Mouse (Mus musculus) hindbrain, embryonic 10.5 days (tissue): ENCODE measurements around the gene Insm2. TPM values are rescaled to one million over a fixed set of nuclear protein-coding genes. Genes with fewer than 3 reads are reported as not detected.
"Not testable (repeated sequence)": the region's sequence is repeated elsewhere in the genome, so short reads cannot be mapped to it uniquely, and the experiment has no call there.

Source experiments
- DNase-seq: peaks from one replicate; pipeline ENCODE4 v3.0.0-alpha.2; 2017; ENCODE audit warnings: low spot score
- H3K27ac ChIP-seq: fragments of 300-500 bp; sonication (generic); 2 replicates; pipeline ENCODE4 v1.5.1; 2016; ENCODE audit warnings: mild to moderate bottlenecking, moderate library complexity
- H3K27me3 ChIP-seq: fragments of 300-500 bp; sonication (generic); 2 replicates; pipeline ENCODE4 v1.6.1; 2016; ENCODE audit warnings: mild to moderate bottlenecking; ENCODE audit not compliant: poor library complexity, insufficient read depth, severe bottlenecking
- H3K36me3 ChIP-seq: fragments of 300-500 bp; sonication (generic); 2 replicates; pipeline ENCODE4 v1.6.1; 2016; ENCODE audit warnings: mild to moderate bottlenecking, moderate library complexity
- H3K4me1 ChIP-seq: fragments of 300-500 bp; sonication (generic); replicated peaks from 2 replicates; pipeline ENCODE4 v1.6.1; 2016; ENCODE audit warnings: mild to moderate bottlenecking
- H3K4me3 ChIP-seq: fragments of 300-500 bp; sonication (generic); 2 replicates; pipeline ENCODE4 v1.5.1; 2016; ENCODE audit warnings: mild to moderate bottlenecking, moderate library complexity
- H3K9me3 ChIP-seq: fragments of 300-500 bp; sonication (generic); 2 replicates; pipeline ENCODE4 v1.6.1; 2016; ENCODE audit warnings: mild to moderate bottlenecking, moderate library complexity
- WGBS: fragments of 180-500 bp; shearing (Covaris S2); methylation state at CpG from one replicate; pipeline ENCODE4 v1.1.7; 2016; 5-methylcytosine and 5-hydroxymethylcytosine counted together
- polyA plus RNA-seq: library from polyadenylated mRNA; unstranded; fragments of >200 nt; fragmentation: Nextera tagmentation; extraction: Ambion mirVana; gene quantifications from 2 replicates; pipeline ENCODE4 v1.2.1, GENCODE M21; 2016

The Insm2 gene
- polyA plus RNA-seq, 1 experiment from 2014 or later: 0.99 TPM

GRCm38 (mm10) chr12:55570646-55571045, 28.6 kb upstream of the Insm2 start:
- Histone ChIP-seq H3K36me3 (no peaks in the 10 kb centered on the region), H3K4me3 (no peak overlapping the region), H3K9me3 (no peaks in the 10 kb centered on the region), H3K27ac (no peak overlapping the region), H3K4me1 (peaks cover 9% of the 10 kb centered on the region), H3K27me3 (no peaks in the 10 kb centered on the region; the same call in 1 of the 2 replicates)
- no peak for DNase-seq
- WGBS: 88% methylated on average over 9 of the region's 9 CpGs

GRCm38 (mm10) chr12:55571181-55571580, 28.0 kb upstream of the Insm2 start:
- no peaks in the 10 kb centered on the region for H3K36me3 ChIP-seq
- no peak overlapping the region for H3K27ac ChIP-seq
- peaks cover 9% of the 10 kb centered on the region for H3K4me1 ChIP-seq
- no peaks in the 10 kb centered on the region; the same call in 1 of the 2 replicates for H3K27me3 ChIP-seq
- no peak overlapping the region for H3K4me3 ChIP-seq
- WGBS: 75% methylated on average over 11 of the region's 11 CpGs
- DNase-seq: no peak
- H3K9me3 ChIP-seq: no peaks in the 10 kb centered on the region

GRCm38 (mm10) chr12:55571661-55572060, 27.6 kb upstream of the Insm2 start:
- WGBS: 93% methylated on average over 10 of the region's 10 CpGs
- Histone ChIP-seq H3K36me3 (no peaks in the 10 kb centered on the region), H3K4me3 (no peak overlapping the region), H3K9me3 (no peaks in the 10 kb centered on the region), H3K27me3 (no peaks in the 10 kb centered on the region; the same call in 1 of the 2 replicates), H3K4me1 (peaks cover 9% of the 10 kb centered on the region), H3K27ac (no peak overlapping the region)
- no peak for DNase-seq

- Histone ChIP-seq H3K4me1 (peaks cover 9% of the 10 kb centered on the region), H3K4me3 (no peak overlapping the region), H3K27ac (no peak overlapping the region), H3K36me3 (no peaks in the 10 kb centered on the region), H3K9me3 (no peaks in the 10 kb centered on the region), H3K27me3 (no peaks in the 10 kb centered on the region; the same call in 1 of the 2 replicates)
- DNase-seq: no peak
Measured at GRCm38 (mm10) chr12:55573089-55573488, 26.1 kb upstream of the Insm2 start.

- 4% methylated on average over 6 of the region's 6 CpGs for WGBS
- no peaks in the 10 kb centered on the region for H3K36me3 ChIP-seq
- peak; percentile 49 for DNase-seq
- H3K27me3 ChIP-seq: no peaks in the 10 kb centered on the region; the same call in 1 of the 2 replicates
- peak overlapping the region; percentile 6; the same call in 1 of the 2 replicates for H3K4me3 ChIP-seq
- H3K4me1 ChIP-seq: peaks cover 9% of the 10 kb centered on the region
- H3K9me3 ChIP-seq: no peaks in the 10 kb centered on the region
- no peak overlapping the region for H3K27ac ChIP-seq
Measured at GRCm38 (mm10) chr12:55573794-55574193, 25.4 kb upstream of the Insm2 start.

GRCm38 (mm10) chr12:55586936-55587335, 12.3 kb upstream of the Insm2 start:
- H3K9me3 ChIP-seq, DNase-seq, H3K27me3 ChIP-seq: not testable (repeated sequence)

GRCm38 (mm10) chr12:55598537-55598886, 715 bp upstream of the Insm2 start:
- Histone ChIP-seq H3K4me1 (peaks cover 26% of the 10 kb centered on the region), H3K27me3 (peaks cover 88% of the 10 kb centered on the region), H3K9me3 (no peaks in the 10 kb centered on the region), H3K36me3 (no peaks in the 10 kb centered on the region), H3K27ac (no peak overlapping the region), H3K4me3 (peak overlapping the region; percentile 63)
- DNase-seq: no peak
- 7% methylated on average over 7 of the region's 7 CpGs for WGBS

More at GRCm38 (mm10) chr12:55586936-55587335, 12.3 kb upstream of the Insm2 start:
- not testable (repeated sequence) for H3K4me3 ChIP-seq, H3K36me3 ChIP-seq, H3K27ac ChIP-seq, H3K4me1 ChIP-seq
- WGBS: 55% methylated on average over 9 of the region's 9 CpGs

- WGBS: under 1% methylated on average over 109 of the region's 109 CpGs
- DNase-seq: peak; percentile 81
- Histone ChIP-seq H3K36me3 (no peaks in the 10 kb centered on the region), H3K4me1 (peaks cover 26% of the 10 kb centered on the region), H3K9me3 (no peaks in the 10 kb centered on the region), H3K27ac (no peak overlapping the region), H3K4me3 (peak overlapping the region; percentile 63), H3K27me3 (peaks cover 86% of the 10 kb centered on the region)
Measured at GRCm38 (mm10) chr12:55599639-55600502, 644 bp downstream of the Insm2 start.

- Histone ChIP-seq H3K27me3 (peaks cover 81% of the 10 kb centered on the region), H3K36me3 (no peaks in the 10 kb centered on the region), H3K9me3 (no peaks in the 10 kb centered on the region), H3K4me1 (peaks cover 30% of the 10 kb centered on the region), H3K27ac (no peak overlapping the region), H3K4me3 (peak overlapping the region; percentile 63)
- DNase-seq: no peak
- 3% methylated on average over 42 of the region's 42 CpGs for WGBS
Measured at GRCm38 (mm10) chr12:55600503-55600994, 1.3 kb downstream of the Insm2 start.

- Histone ChIP-seq H3K4me1 (peaks cover 29% of the 10 kb centered on the region), H3K4me3 (no peak overlapping the region), H3K27ac (no peak overlapping the region), H3K9me3 (no peaks in the 10 kb centered on the region), H3K27me3 (peaks cover 42% of the 10 kb centered on the region), H3K36me3 (no peaks in the 10 kb centered on the region)
- WGBS: 85% methylated on average over 3 of the region's 3 CpGs
- DNase-seq: no peak
Measured at GRCm38 (mm10) chr12:55604411-55604810, 5.2 kb downstream of the Insm2 start.

GRCm38 (mm10) chr12:55607902-55608301, 8.7 kb downstream of the Insm2 start:
- H3K4me1 ChIP-seq: peaks cover 15% of the 10 kb centered on the region
- H3K4me3 ChIP-seq: no peak overlapping the region
- DNase-seq: no peak
- H3K36me3 ChIP-seq: no peaks in the 10 kb centered on the region
- 23% methylated on average over 4 of the region's 4 CpGs for WGBS
- no peak overlapping the region for H3K27ac ChIP-seq
- H3K27me3 ChIP-seq: peaks cover 7% of the 10 kb centered on the region
- H3K9me3 ChIP-seq: no peaks in the 10 kb centered on the region

- 82% methylated on average over 2 of the region's 2 CpGs for WGBS
- Histone ChIP-seq H3K4me1 (peaks cover 8% of the 10 kb centered on the region), H3K27ac (no peak overlapping the region)
Measured at GRCm38 (mm10) chr12:55610812-55611211, 11.6 kb downstream of the Insm2 start.

GRCm38 (mm10) chr12:55620321-55620720, 21.1 kb downstream of the Insm2 start:
- WGBS: 72% methylated on average over 2 of the region's 2 CpGs
- no peak overlapping the region for H3K27ac ChIP-seq
- H3K4me1 ChIP-seq: peaks cover 15% of the 10 kb centered on the region
- DNase-seq: no peak
- peaks cover 4% of the 10 kb centered on the region; the same call in 1 of the 2 replicates for H3K27me3 ChIP-seq
- H3K4me3 ChIP-seq: no peak overlapping the region
- no peaks in the 10 kb centered on the region for H3K9me3 ChIP-seq
- H3K36me3 ChIP-seq: no peaks in the 10 kb centered on the region

More at GRCm38 (mm10) chr12:55610812-55611211, 11.6 kb downstream of the Insm2 start:
- Histone ChIP-seq H3K36me3 (no peaks in the 10 kb centered on the region), H3K27me3 (no peaks in the 10 kb centered on the region), H3K9me3 (no peaks in the 10 kb centered on the region), H3K4me3 (no peak overlapping the region)
- no peak for DNase-seq
